Mouse (Mus musculus): ENCODE measurements around the gene Gm10318. TPM values are rescaled to one million over a fixed set of nuclear protein-coding genes. Genes with fewer than 3 reads are reported as not detected.
A peak's percentile ranks its signal among the peaks of the same experiment; 100 is the strongest.

The Gm10318 gene
- polyA plus RNA-seq, 1 experiment from 2014 or later = not detected

GRCm38 (mm10) chr10:77839006-77839405 is 13.7 kb upstream of the Gm10318 start:
- no peak for ATAC-seq (ENCODE audit: low read depth)
- H3K9ac ChIP-seq (replicated peaks; ENCODE audit: low read depth, low read length) = no peak overlapping the region
- no peaks in the 10 kb centered on the region for H3K4me1 ChIP-seq (ENCODE audit: control insufficient read depth, insufficient read depth, low read length)

DNA sequence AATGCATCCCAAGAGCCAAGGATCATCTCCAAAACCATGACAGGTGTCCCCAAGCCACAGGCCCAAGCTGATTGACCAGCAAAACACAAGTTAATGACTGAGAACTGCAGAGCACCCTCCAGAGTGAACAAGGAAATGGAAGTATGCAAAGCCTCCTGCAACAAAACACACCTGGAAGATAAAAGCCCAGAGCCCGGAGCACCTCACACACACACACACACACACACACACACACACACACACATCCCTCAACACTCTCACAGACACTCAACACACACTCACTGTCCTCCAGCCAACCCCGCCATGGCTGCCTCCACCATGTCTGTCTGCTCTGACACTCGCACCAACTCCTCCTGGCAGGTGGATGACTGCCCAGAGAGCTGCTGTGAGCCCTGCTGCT is 6.2 kb upstream of the Gm10318 start, which contains the start of gene Gm36176:
TSS of gene Gm36176 (plus strand) at position 301 of the 400 bp plus-strand sequence.
- Histone ChIP-seq H3K4me2 (ENCODE audit: low read depth, low read length) (no peak within 1 kb of the TSS), H3K27ac (ENCODE audit: low read depth, low read length) (no peak within 1 kb of the TSS), H3K4me3 (ENCODE audit: low read depth, low read length) (no peak within 1 kb of the TSS), H3K4me1 (ENCODE audit: control insufficient read depth, insufficient read depth, low read length) (no peaks in the 10 kb centered on the region), H3K9me3 (ENCODE audit: control insufficient read depth, low read length) (no peaks in the 10 kb centered on the region), H3K9ac (replicated peaks; ENCODE audit: low read depth, low read length) (no peak within 1 kb of the TSS), H3K27me3 (ENCODE audit: control insufficient read depth, insufficient read depth, low read length) (no peaks in the 10 kb centered on the region), H3K36me3 (ENCODE audit: control insufficient read depth, insufficient read depth, low read length) (no peaks in the 10 kb centered on the region)
- ATAC-seq (ENCODE audit: low read depth) = no peak
- 94% methylated on average over 3 of the region's 3 CpGs for WGBS

More at GRCm38 (mm10) chr10:77839006-77839405, 13.7 kb upstream of the Gm10318 start:
- no peak overlapping the region for H3K4me3 ChIP-seq (ENCODE audit: low read depth, low read length)
- no peak overlapping the region for H3K4me2 ChIP-seq (ENCODE audit: low read depth, low read length)
- no peaks in the 10 kb centered on the region for H3K9me3 ChIP-seq (ENCODE audit: control insufficient read depth, low read length)
- H3K27ac ChIP-seq (ENCODE audit: low read depth, low read length) = no peak overlapping the region
- H3K27me3 ChIP-seq (ENCODE audit: control insufficient read depth, insufficient read depth, low read length) = no peaks in the 10 kb centered on the region
- WGBS = 76% methylated on average over 6 of the region's 6 CpGs
- H3K36me3 ChIP-seq (ENCODE audit: control insufficient read depth, insufficient read depth, low read length) = no peaks in the 10 kb centered on the region

DNA sequence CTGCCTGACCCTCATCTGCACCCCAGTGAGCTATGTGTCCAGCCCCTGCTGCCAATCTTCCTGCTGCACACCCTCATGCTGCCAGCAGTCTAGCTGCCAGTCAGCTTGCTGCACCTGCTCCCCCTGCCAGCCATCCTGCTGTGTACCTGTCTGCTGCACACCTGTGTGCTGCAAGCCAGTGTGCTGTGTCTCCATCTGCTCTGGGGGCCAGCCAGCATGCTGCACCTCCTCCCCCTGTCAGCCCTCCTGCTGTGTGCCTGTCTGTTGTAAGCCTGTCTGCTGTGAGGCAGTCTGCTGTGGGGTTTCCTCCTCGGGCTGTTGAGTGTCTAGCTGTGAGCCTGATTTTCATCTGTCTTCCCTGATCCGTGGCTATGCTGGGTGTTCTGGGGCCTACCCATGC is 5.7 kb upstream of the Gm10318 start:
- 24% methylated on average over 2 of the region's 2 CpGs for WGBS
- H3K4me1 ChIP-seq (ENCODE audit: control insufficient read depth, insufficient read depth, low read length) = no peaks in the 10 kb centered on the region
- ATAC-seq (ENCODE audit: low read depth) = no peak
- H3K9ac ChIP-seq (replicated peaks; ENCODE audit: low read depth, low read length) = no peak overlapping the region
- H3K27me3 ChIP-seq (ENCODE audit: control insufficient read depth, insufficient read depth, low read length) = no peaks in the 10 kb centered on the region
- H3K36me3 ChIP-seq (ENCODE audit: control insufficient read depth, insufficient read depth, low read length) = no peaks in the 10 kb centered on the region
- H3K4me3 ChIP-seq (ENCODE audit: low read depth, low read length) = no peak overlapping the region
- no peaks in the 10 kb centered on the region for H3K9me3 ChIP-seq (ENCODE audit: control insufficient read depth, low read length)
- no peak overlapping the region for H3K27ac ChIP-seq (ENCODE audit: low read depth, low read length)
- no peak overlapping the region for H3K4me2 ChIP-seq (ENCODE audit: low read depth, low read length)

DNA sequence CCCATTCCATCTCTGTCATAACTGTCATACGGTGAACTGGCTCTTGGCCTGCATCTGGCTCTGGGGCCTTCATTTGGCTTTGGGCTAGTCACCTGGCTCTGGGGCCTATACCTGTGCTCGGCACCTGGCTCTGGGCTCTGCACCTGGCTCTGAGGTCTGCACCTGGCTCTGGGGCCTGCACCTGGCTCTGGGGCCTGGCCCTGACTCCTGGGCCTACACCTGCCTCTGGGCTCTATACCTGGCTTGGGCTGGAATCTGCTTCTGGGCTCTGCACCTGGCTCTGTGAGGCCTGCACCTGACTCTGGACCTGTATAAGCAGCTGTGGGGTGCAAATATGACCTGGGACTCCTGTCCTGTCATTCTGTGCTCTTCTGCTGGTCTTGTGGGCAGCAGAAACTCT is 5.1 kb upstream of the Gm10318 start:
- no peak for ATAC-seq (ENCODE audit: low read depth)
- WGBS = 92% methylated on average over 2 of the region's 2 CpGs
- no peaks in the 10 kb centered on the region for H3K9me3 ChIP-seq (ENCODE audit: control insufficient read depth, low read length)

DNA sequence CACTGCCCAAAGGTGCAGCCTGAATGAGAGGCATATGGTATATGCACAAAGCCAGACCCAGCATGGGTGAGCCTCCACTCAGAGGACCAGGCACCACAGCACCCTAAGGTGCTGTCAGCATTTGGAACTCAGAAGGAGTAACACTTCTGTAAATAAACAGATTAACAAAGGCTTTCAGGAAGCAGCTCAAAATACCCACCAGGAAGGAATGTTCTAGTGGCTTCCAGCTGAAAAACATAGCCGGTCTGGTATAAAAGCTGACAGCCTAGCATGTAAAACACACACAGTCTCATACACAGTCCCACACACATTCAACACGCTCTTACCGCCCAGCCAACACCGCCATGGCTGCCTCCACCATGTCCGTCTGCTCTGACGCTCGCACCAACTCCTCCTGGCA is 9.0 kb downstream of the Gm10318 start, which contains the start of gene Gm3285:
TSS of gene Gm3285 (plus strand) at position 301 of the 400 bp plus-strand sequence.
- no peaks in the 10 kb centered on the region for H3K9me3 ChIP-seq (ENCODE audit: control insufficient read depth, low read length)
- no peaks in the 10 kb centered on the region for H3K36me3 ChIP-seq (ENCODE audit: control insufficient read depth, insufficient read depth, low read length)
- 66% methylated on average over 7 of the region's 7 CpGs for WGBS
- H3K27ac ChIP-seq (ENCODE audit: low read depth, low read length) = no peak within 1 kb of the TSS
- H3K4me1 ChIP-seq (ENCODE audit: control insufficient read depth, insufficient read depth, low read length) = no peaks in the 10 kb centered on the region
- no peak for ATAC-seq (ENCODE audit: low read depth)
- H3K4me3 ChIP-seq (ENCODE audit: low read depth, low read length) = no peak within 1 kb of the TSS
- H3K4me2 ChIP-seq (ENCODE audit: low read depth, low read length) = no peak within 1 kb of the TSS
- H3K27me3 ChIP-seq (ENCODE audit: control insufficient read depth, insufficient read depth, low read length) = no peaks in the 10 kb centered on the region
- no peak within 1 kb of the TSS for H3K9ac ChIP-seq (replicated peaks; ENCODE audit: low read depth, low read length)

More for the DNA sequence above, 5.1 kb upstream of the Gm10318 start:
- Histone ChIP-seq H3K4me1 (ENCODE audit: control insufficient read depth, insufficient read depth, low read length) (no peaks in the 10 kb centered on the region), H3K27me3 (ENCODE audit: control insufficient read depth, insufficient read depth, low read length) (no peaks in the 10 kb centered on the region), H3K9ac (replicated peaks; ENCODE audit: low read depth, low read length) (no peak overlapping the region), H3K4me3 (ENCODE audit: low read depth, low read length) (no peak overlapping the region), H3K4me2 (ENCODE audit: low read depth, low read length) (no peak overlapping the region), H3K27ac (ENCODE audit: low read depth, low read length) (no peak overlapping the region), H3K36me3 (ENCODE audit: control insufficient read depth, insufficient read depth, low read length) (no peaks in the 10 kb centered on the region)

DNA sequence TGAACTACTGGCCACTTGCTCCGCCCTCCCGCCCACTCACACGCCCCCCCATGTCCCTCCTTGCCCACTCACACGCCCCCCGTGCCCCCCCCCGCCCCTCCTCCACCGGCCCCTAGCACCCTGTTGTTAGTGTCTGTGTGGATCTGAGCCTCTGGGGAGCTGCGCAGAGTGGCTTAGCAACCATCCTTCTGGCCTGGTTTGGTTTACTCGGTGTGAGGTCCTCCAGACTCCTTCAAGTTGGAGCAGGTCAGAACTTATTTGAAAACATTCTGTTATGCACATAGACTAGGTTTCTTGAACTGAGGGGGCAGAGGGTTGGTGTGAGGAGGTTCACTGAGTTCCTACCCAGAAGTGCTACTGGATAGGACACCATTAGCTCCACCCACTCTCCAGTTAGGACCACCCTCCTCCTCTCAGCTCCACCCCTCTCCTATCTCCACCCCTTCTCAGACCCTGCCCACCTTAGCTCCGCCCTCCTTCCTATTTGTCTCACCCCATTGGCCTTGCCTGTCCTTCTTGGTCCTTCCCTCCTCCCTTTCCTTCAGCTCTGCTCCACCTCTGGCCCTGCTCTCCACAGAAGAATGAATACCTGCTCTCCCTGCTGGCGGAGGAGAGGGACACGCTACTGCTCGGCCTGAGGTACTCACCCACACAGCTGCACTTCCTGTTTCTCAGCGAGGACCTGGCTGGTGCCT is 11.6 kb downstream of the Gm10318 start:
- peak; percentile 79 for ATAC-seq (ENCODE audit: low read depth)
- no peaks in the 10 kb centered on the region for H3K9me3 ChIP-seq (ENCODE audit: control insufficient read depth, low read length)
- no peaks in the 10 kb centered on the region for H3K27me3 ChIP-seq (ENCODE audit: control insufficient read depth, insufficient read depth, low read length)
- peak overlapping the region; percentile 0; the same call in 1 of the 2 replicates for H3K4me2 ChIP-seq (ENCODE audit: low read depth, low read length)
- 31% methylated on average over 14 of the region's 14 CpGs for WGBS
- H3K27ac ChIP-seq (ENCODE audit: low read depth, low read length) = no peak overlapping the region
- no peak overlapping the region for H3K9ac ChIP-seq (replicated peaks; ENCODE audit: low read depth, low read length)
- H3K36me3 ChIP-seq (ENCODE audit: control insufficient read depth, insufficient read depth, low read length) = no peaks in the 10 kb centered on the region
- H3K4me3 ChIP-seq (ENCODE audit: low read depth, low read length) = no peak overlapping the region
- H3K4me1 ChIP-seq (ENCODE audit: control insufficient read depth, insufficient read depth, low read length) = no peaks in the 10 kb centered on the region

GRCm38 (mm10) chr10:77864762-77865143 is 12.1 kb downstream of the Gm10318 start:
- peak; percentile 34; the same call in 1 of the 2 replicates for ATAC-seq (ENCODE audit: low read depth)
- WGBS = 38% methylated on average over 11 of the region's 11 CpGs
- H3K36me3 ChIP-seq (ENCODE audit: control insufficient read depth, insufficient read depth, low read length) = no peaks in the 10 kb centered on the region
- H3K9ac ChIP-seq (replicated peaks; ENCODE audit: low read depth, low read length) = no peak overlapping the region
- H3K4me1 ChIP-seq (ENCODE audit: control insufficient read depth, insufficient read depth, low read length) = no peaks in the 10 kb centered on the region
- no peak overlapping the region for H3K27ac ChIP-seq (ENCODE audit: low read depth, low read length)
- H3K27me3 ChIP-seq (ENCODE audit: control insufficient read depth, insufficient read depth, low read length) = no peaks in the 10 kb centered on the region
- peak overlapping the region; percentile 0; the same call in 1 of the 2 replicates for H3K4me2 ChIP-seq (ENCODE audit: low read depth, low read length)
- H3K9me3 ChIP-seq (ENCODE audit: control insufficient read depth, low read length) = no peaks in the 10 kb centered on the region
- H3K4me3 ChIP-seq (ENCODE audit: low read depth, low read length) = no peak overlapping the region

GRCm38 (mm10) chr10:77867546-77867945 is 14.9 kb downstream of the Gm10318 start:
- Histone ChIP-seq H3K4me3 (ENCODE audit: low read depth, low read length) (no peak overlapping the region), H3K4me1 (ENCODE audit: control insufficient read depth, insufficient read depth, low read length) (no peaks in the 10 kb centered on the region), H3K27ac (ENCODE audit: low read depth, low read length) (no peak overlapping the region), H3K27me3 (ENCODE audit: control insufficient read depth, insufficient read depth, low read length) (no peaks in the 10 kb centered on the region), H3K4me2 (ENCODE audit: low read depth, low read length) (no peak overlapping the region), H3K9ac (replicated peaks; ENCODE audit: low read depth, low read length) (no peak overlapping the region), H3K9me3 (ENCODE audit: control insufficient read depth, low read length) (no peaks in the 10 kb centered on the region), H3K36me3 (ENCODE audit: control insufficient read depth, insufficient read depth, low read length) (no peaks in the 10 kb centered on the region)
- no peak for ATAC-seq (ENCODE audit: low read depth)
- WGBS = 28% methylated on average over 1 of the region's 1 CpGs

DNA sequence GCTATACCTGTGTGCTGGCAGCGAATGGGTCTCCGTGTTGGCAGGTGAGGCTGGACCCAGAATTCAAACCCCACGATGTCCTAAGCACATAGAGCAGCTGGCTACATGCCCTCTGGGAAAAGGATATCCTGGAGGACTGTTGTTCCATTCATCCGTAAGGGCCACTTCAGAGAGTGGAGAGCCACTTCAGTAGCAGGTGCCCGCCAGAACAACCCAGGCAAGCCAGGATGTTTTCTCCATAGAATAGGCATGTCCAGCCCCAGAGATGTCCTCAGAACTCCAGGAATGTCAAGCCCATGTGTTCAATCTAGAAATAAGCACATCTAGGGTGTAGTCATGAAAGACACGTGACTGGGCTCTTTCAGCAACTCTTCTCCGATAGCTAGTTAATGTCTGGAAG is 17.0 kb downstream of the Gm10318 start:
- WGBS = 88% methylated on average over 7 of the region's 7 CpGs

More for the DNA sequence above, 17.0 kb downstream of the Gm10318 start:
- H3K27ac ChIP-seq (ENCODE audit: low read depth, low read length) = no peak overlapping the region
- H3K9me3 ChIP-seq (ENCODE audit: control insufficient read depth, low read length) = no peaks in the 10 kb centered on the region
- no peak for ATAC-seq (ENCODE audit: low read depth)
- no peaks in the 10 kb centered on the region for H3K27me3 ChIP-seq (ENCODE audit: control insufficient read depth, insufficient read depth, low read length)
- no peak overlapping the region for H3K4me3 ChIP-seq (ENCODE audit: low read depth, low read length)
- H3K4me1 ChIP-seq (ENCODE audit: control insufficient read depth, insufficient read depth, low read length) = no peaks in the 10 kb centered on the region
- H3K36me3 ChIP-seq (ENCODE audit: control insufficient read depth, insufficient read depth, low read length) = no peaks in the 10 kb centered on the region
- H3K4me2 ChIP-seq (ENCODE audit: low read depth, low read length) = no peak overlapping the region
- no peak overlapping the region for H3K9ac ChIP-seq (replicated peaks; ENCODE audit: low read depth, low read length)
